Mouse (Mus musculus) bone marrow, adult 2 months (tissue): Measurements from ENCODE around the gene Gm11172.

Experiments
- CTCF ChIP-seq: fragments of 200-500 bp; IDR thresholded peaks from 2 replicates; pipeline ENCODE4 v1.5.1; 2011; ENCODE audit warnings: low read length, control low read depth; ENCODE audit not compliant: control insufficient read depth, insufficient read depth
- POLR2A ChIP-seq: fragments of 200-500 bp; IDR thresholded peaks from 2 replicates; pipeline ENCODE4 v1.6.1; 2011; ENCODE audit warnings: low read depth, mild to moderate bottlenecking, control low read depth, low read length, borderline replicate concordance; ENCODE audit not compliant: control insufficient read depth

GRCm38 (mm10) chr16:10783152-10783434, 29.6 kb upstream of the Gm11172 start:
- no peak for TF ChIP-seq CTCF
- TF ChIP-seq POLR2A, result no peak
